Comparison of ENCODE assay signal across 10 mouse cellular contexts in the genomic region with DNA sequence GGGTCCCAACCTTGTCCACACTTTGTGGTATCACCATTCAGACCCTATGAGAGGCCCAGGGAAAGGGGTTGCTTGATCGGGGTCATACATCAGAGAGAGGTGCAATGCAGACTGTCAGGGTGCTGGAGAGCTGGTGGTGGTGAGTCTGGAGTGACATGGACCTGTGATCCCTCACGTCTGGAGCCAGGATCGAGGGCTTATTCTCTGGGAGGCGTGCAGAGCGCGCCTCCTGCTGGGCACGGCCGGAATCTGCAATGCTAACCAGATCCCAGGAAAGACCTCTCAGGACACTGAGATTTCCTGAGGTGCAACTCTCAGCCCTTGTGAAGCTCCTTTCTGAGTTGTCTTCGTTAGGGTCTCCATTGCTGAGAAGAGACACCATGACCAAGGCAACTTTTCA. TPM values are rescaled to one million over a fixed set of nuclear protein-coding genes. Genes with fewer than 3 reads are reported as not detected.
DNase-seq lines count a peak whose midpoint lies in the region; ATAC-seq lines count a peak whose summit lies in the region.
"Had no signal": no experiment of that assay in that cellular context is flagged by ENCODE, and none has a peak within 500 bp of the region (broad histone marks: within the 10 kb centered on the region; RNA-seq: fewer than 3 reads in every experiment).

No protein-coding gene starts in this region.

- no peaks in the 10 kb centered on the region for H3K9me3 ChIP-seq in forebrain, embryonic 11.5 days (ENCODE audit: control insufficient read depth, low read length)
- H3K9me3 ChIP-seq in forebrain, embryonic 16.5 days (ENCODE audit: control insufficient read depth, low read length) = no peaks in the 10 kb centered on the region
- H3K9me3 ChIP-seq in embryonic facial prominence, embryonic 10.5 days = no peaks in the 10 kb centered on the region
- H3K9me3 ChIP-seq in liver, embryonic 11.5 days (ENCODE audit: control insufficient read depth, low read length) = no peaks in the 10 kb centered on the region
- H3K9me3 ChIP-seq: stomach, embryonic 15.5 days had no signal

- 1% methylated on average over 9 of the region's 9 CpGs for WGBS in forebrain, embryonic 11.5 days
- 2% methylated on average over 9 of the region's 9 CpGs for WGBS in forebrain, embryonic 16.5 days
- 3% methylated on average over 9 of the region's 9 CpGs for WGBS in embryonic facial prominence, embryonic 10.5 days
- WGBS in liver, embryonic 11.5 days = 4% methylated on average over 9 of the region's 9 CpGs

- no peak overlapping the region for H3K4me3 ChIP-seq in forebrain, embryonic 11.5 days (ENCODE audit: low read depth, low read length)
- H3K4me3 ChIP-seq in forebrain, embryonic 16.5 days (replicated peaks; ENCODE audit: low read length) = no peak overlapping the region
- H3K4me3 ChIP-seq in embryonic facial prominence, embryonic 10.5 days = no peak overlapping the region; the same call in 1 of the 2 replicates
- H3K4me3 ChIP-seq in liver, embryonic 11.5 days (ENCODE audit: low read depth, low read length) = no peak overlapping the region
- H3K4me3 ChIP-seq: stomach, embryonic 15.5 days had no signal

- no peak overlapping the region for H3K27ac ChIP-seq in forebrain, embryonic 11.5 days (ENCODE audit: low read depth, low read length)
- no peak overlapping the region for H3K27ac ChIP-seq in forebrain, embryonic 16.5 days (ENCODE audit: low read length)
- no peak overlapping the region for H3K27ac ChIP-seq in embryonic facial prominence, embryonic 10.5 days (replicated peaks)
- H3K27ac ChIP-seq in liver, embryonic 11.5 days (ENCODE audit: low read depth, low read length) = no peak overlapping the region
- H3K27ac ChIP-seq: stomach, embryonic 15.5 days had no signal

- peaks cover 10% of the 10 kb centered on the region; the same call in 1 of the 2 replicates for H3K4me1 ChIP-seq in forebrain, embryonic 11.5 days (replicated peaks; ENCODE audit: control insufficient read depth, insufficient read depth, low read length)
- peaks cover 14% of the 10 kb centered on the region for H3K4me1 ChIP-seq in forebrain, embryonic 16.5 days (replicated peaks; ENCODE audit: control insufficient read depth, insufficient read depth, low read length)
- H3K4me1 ChIP-seq in embryonic facial prominence, embryonic 10.5 days = peaks cover 29% of the 10 kb centered on the region
- peaks cover 7% of the 10 kb centered on the region for H3K4me1 ChIP-seq in liver, embryonic 11.5 days (replicated peaks; ENCODE audit: control insufficient read depth, insufficient read depth, low read length)

- H3K27me3 ChIP-seq in forebrain, embryonic 11.5 days (ENCODE audit: control insufficient read depth, insufficient read depth, low read length) = peaks cover 3% of the 10 kb centered on the region; the same call in 1 of the 2 replicates
- peaks cover 7% of the 10 kb centered on the region; the same call in 1 of the 2 replicates for H3K27me3 ChIP-seq in forebrain, embryonic 16.5 days (replicated peaks; ENCODE audit: control insufficient read depth, insufficient read depth, low read length)
- H3K27me3 ChIP-seq in embryonic facial prominence, embryonic 10.5 days (replicated peaks; ENCODE audit: low read depth, poor library complexity, severe bottlenecking) = peaks cover 60% of the 10 kb centered on the region
- H3K27me3 ChIP-seq in liver, embryonic 11.5 days (replicated peaks; ENCODE audit: control insufficient read depth, insufficient read depth, low read length) = peaks cover 30% of the 10 kb centered on the region

- ATAC-seq in forebrain, embryonic 11.5 days (replicated peaks; ENCODE audit: low FRiP score) = 0 out of 2 replicates have a peak, but pooled peaks have one; percentile 18
- ATAC-seq in forebrain, embryonic 16.5 days = no peak
- ATAC-seq in liver, embryonic 11.5 days (replicated peaks; ENCODE audit: low FRiP score) = no peak
- ATAC-seq: Patski had no signal

- H3K9ac ChIP-seq in forebrain, embryonic 11.5 days (ENCODE audit: low read length) = no peak overlapping the region
- H3K9ac ChIP-seq in forebrain, embryonic 16.5 days (replicated peaks; ENCODE audit: low read depth, low read length) = no peak overlapping the region
- H3K9ac ChIP-seq in liver, embryonic 11.5 days (ENCODE audit: low read depth, low read length) = no peak overlapping the region
- H3K9ac ChIP-seq: stomach, embryonic 15.5 days had no signal

- no peak overlapping the region for H3K4me2 ChIP-seq in forebrain, embryonic 11.5 days (ENCODE audit: low read depth, low read length, severe bottlenecking)
- no peak overlapping the region for H3K4me2 ChIP-seq in forebrain, embryonic 16.5 days (ENCODE audit: low read length)
- no peak overlapping the region for H3K4me2 ChIP-seq in liver, embryonic 11.5 days
- H3K4me2 ChIP-seq: stomach, embryonic 15.5 days had no signal

- H3K36me3 ChIP-seq in forebrain, embryonic 11.5 days (ENCODE audit: control insufficient read depth, insufficient read depth, low read length) = no peaks in the 10 kb centered on the region
- H3K36me3 ChIP-seq in forebrain, embryonic 16.5 days (ENCODE audit: control insufficient read depth, insufficient read depth) = no peaks in the 10 kb centered on the region
- H3K36me3 ChIP-seq in embryonic facial prominence, embryonic 10.5 days (replicated peaks) = no peaks in the 10 kb centered on the region
- H3K36me3 ChIP-seq in liver, embryonic 11.5 days (ENCODE audit: control insufficient read depth, insufficient read depth, low read length) = no peaks in the 10 kb centered on the region
- H3K36me3 ChIP-seq: stomach, embryonic 15.5 days had no signal

- peak; percentile 85 for DNase-seq in forebrain, embryonic 11.5 days (ENCODE audit: low spot score)
- peak; percentile 64 for DNase-seq in 3134 (ENCODE audit: extremely low read depth, insufficient read length, low spot score)
- DNase-seq in adrenal gland, postnatal 14 days = peak; percentile 82
- peak; percentile 83 for DNase-seq in embryonic facial prominence, embryonic 10.5 days (ENCODE audit: low spot score)
- DNase-seq in induced T-regulatory cell, adult 2 months (ENCODE audit: low read depth) = peak; percentile 73
- peak; percentile 72 for DNase-seq in liver, embryonic 11.5 days (ENCODE audit: low spot score)
- DNase-seq in right cerebral cortex, postnatal 10 days (ENCODE audit: low spot score in 2 of 2) = peak; percentile 51 to 62

RNA-seq across cellular contexts. Expression of a gene that starts 2.5 kb away (rescaled TPM):
- polyA plus RNA-seq in forebrain, embryonic 11.5 days (2014; fragmentation: Nextera tagmentation; extraction: Ambion mirVana) = 7.7 and 8.4 TPM in 2 replicates
- 10.1 and 10.2 TPM in 2 replicates for polyA plus RNA-seq in forebrain, embryonic 16.5 days (2015; fragmentation: Nextera tagmentation; extraction: Ambion mirVana)
- 8.2 and 8.6 TPM in 2 replicates for total RNA-seq in adrenal gland, postnatal 14 days (2021)
- 10.3 and 11.7 TPM in 2 replicates for polyA plus RNA-seq in embryonic facial prominence, embryonic 10.5 days (2016; fragmentation: Nextera tagmentation; extraction: Ambion mirVana)
- 6.8 and 7.5 TPM in 2 replicates for polyA plus RNA-seq in liver, embryonic 11.5 days (2014; fragmentation: Nextera tagmentation; extraction: Ambion mirVana)

RNA-seq across cellular contexts. Expression of a gene that starts 19.6 kb away (rescaled TPM):
- 1.4 and 2.5 TPM in 2 replicates for polyA plus RNA-seq in forebrain, embryonic 11.5 days (2014; fragmentation: Nextera tagmentation; extraction: Ambion mirVana)
- 10.1 and 10.7 TPM in 2 replicates for polyA plus RNA-seq in forebrain, embryonic 16.5 days (2015; fragmentation: Nextera tagmentation; extraction: Ambion mirVana)
- 11.9 and 15.2 TPM in 2 replicates for total RNA-seq in adrenal gland, postnatal 14 days (2021)
- 1.0 and 1.1 TPM in 2 replicates for polyA plus RNA-seq in embryonic facial prominence, embryonic 10.5 days (2016; fragmentation: Nextera tagmentation; extraction: Ambion mirVana)
- 1.4 and 1.5 TPM in 2 replicates for polyA plus RNA-seq in liver, embryonic 11.5 days (2014; fragmentation: Nextera tagmentation; extraction: Ambion mirVana)

RNA-seq across cellular contexts. Expression of a gene that starts 24.0 kb away (rescaled TPM):
- polyA plus RNA-seq in forebrain, embryonic 11.5 days (2014; fragmentation: Nextera tagmentation; extraction: Ambion mirVana) = 55.4 and 64.0 TPM in 2 replicates
- polyA plus RNA-seq in forebrain, embryonic 16.5 days (2015; fragmentation: Nextera tagmentation; extraction: Ambion mirVana) = 54.2 and 63.8 TPM in 2 replicates
- 61.6 and 63.5 TPM in 2 replicates for total RNA-seq in adrenal gland, postnatal 14 days (2021)
- polyA plus RNA-seq in embryonic facial prominence, embryonic 10.5 days (2016; fragmentation: Nextera tagmentation; extraction: Ambion mirVana) = 71.0 and 71.3 TPM in 2 replicates
- 98.7 and 102 TPM in 2 replicates for polyA plus RNA-seq in liver, embryonic 11.5 days (2014; fragmentation: Nextera tagmentation; extraction: Ambion mirVana)

RNA-seq across cellular contexts. Expression of a gene that starts 37.9 kb away (rescaled TPM):
- polyA plus RNA-seq in forebrain, embryonic 11.5 days (2014; fragmentation: Nextera tagmentation; extraction: Ambion mirVana) = 0.17 and 0.51 TPM in 2 replicates
- polyA plus RNA-seq in forebrain, embryonic 16.5 days (2015; fragmentation: Nextera tagmentation; extraction: Ambion mirVana) = 0.22 TPM in 1 of 2 replicates, not detected in the other
- 58.3 and 63.2 TPM in 2 replicates for total RNA-seq in adrenal gland, postnatal 14 days (2021)
- 0.10 TPM in 1 of 2 replicates, not detected in the other for polyA plus RNA-seq in embryonic facial prominence, embryonic 10.5 days (2016; fragmentation: Nextera tagmentation; extraction: Ambion mirVana)
- polyA plus RNA-seq in liver, embryonic 11.5 days (2014; fragmentation: Nextera tagmentation; extraction: Ambion mirVana) = 0.23 and 0.34 TPM in 2 replicates

RNA-seq across cellular contexts. Expression of a gene that starts 42.3 kb away (rescaled TPM):
- polyA plus RNA-seq in forebrain, embryonic 11.5 days (2014; fragmentation: Nextera tagmentation; extraction: Ambion mirVana) = 0.21 TPM in 1 of 2 replicates, not detected in the other
- polyA plus RNA-seq in forebrain, embryonic 16.5 days (2015; fragmentation: Nextera tagmentation; extraction: Ambion mirVana) = 0.67 and 1.4 TPM in 2 replicates
- total RNA-seq in adrenal gland, postnatal 14 days (2021) = 91.4 and 109 TPM in 2 replicates
- 0.47 and 0.48 TPM in 2 replicates for polyA plus RNA-seq in embryonic facial prominence, embryonic 10.5 days (2016; fragmentation: Nextera tagmentation; extraction: Ambion mirVana)
- polyA plus RNA-seq in liver, embryonic 11.5 days (2014; fragmentation: Nextera tagmentation; extraction: Ambion mirVana) = 0.43 and 0.68 TPM in 2 replicates
